Mouse (Mus musculus): ENCODE results near the gene Tmem233.

Tmem233 gene

DNA sequence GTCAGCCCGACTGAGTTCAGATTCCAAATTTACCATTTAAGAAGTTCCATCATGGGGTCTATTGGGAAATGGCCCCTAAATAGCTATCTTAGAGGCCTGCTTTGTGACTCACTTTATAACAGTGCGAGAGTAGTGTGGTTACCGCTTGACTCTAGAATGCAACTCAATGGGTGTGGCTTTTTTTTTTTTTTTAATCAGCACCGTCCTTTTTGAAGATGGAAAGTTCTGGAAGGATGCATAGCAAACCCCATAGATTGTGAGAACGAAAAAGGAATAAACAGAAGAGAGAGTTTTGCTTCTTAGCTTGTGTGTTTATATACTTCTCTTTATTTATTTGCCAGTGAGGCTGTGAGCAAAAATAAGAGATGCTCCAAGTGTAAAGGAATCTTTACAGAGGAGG lies 56.9 kb downstream of the Tmem233 start:
- DNase-seq = no peak

DNA sequence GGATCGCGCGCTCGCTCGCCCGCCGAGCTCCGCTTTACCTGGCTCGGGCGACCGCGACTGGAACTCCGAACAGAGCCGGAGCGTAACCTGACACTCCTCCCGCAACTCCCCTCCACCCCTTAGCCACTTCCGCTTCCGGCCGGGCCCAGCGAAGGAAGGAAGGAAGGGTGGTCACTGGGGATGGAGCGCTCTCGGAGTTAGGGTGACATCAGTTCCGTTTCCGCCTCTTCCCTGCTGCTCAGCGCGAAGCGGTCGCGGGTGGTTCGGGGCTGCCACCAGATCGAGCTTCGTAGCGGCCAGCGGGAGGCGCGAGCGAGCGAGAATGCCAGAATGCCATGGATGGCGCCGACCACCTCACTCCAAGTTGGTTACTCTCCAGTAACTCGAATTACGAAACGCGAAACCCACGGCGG lies 58.7 kb downstream of the Tmem233 start, which contains the start of gene Prkab1:
Prkab1 (minus strand) TSS at position 182 of the 413 bp plus-strand sequence.
- DNase-seq = peak; percentile 90

DNA sequence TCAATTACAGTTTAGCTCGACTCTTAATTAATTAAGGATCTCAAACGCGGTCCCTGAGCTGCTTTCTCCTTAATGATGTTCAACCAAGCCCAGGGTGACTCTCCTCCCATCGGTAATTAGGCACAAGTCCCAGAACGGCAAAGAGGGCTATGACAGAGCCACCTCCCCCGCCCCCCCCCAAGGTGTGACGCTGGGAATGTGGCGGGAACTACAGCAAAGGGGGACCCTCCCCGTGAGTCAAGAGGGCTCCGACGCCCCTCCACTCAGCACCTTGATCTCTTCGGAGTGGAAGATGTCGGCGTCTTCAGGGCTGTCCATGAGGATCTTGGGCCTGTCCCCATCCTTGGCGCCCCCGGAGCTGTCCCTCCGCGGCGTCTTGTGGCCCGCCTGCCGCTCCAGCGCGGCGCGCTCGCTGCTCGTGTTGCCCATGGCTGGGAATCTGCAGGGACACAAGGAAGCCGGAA lies 59.2 kb downstream of the Tmem233 start:
- DNase-seq = peak; percentile 48

DNA sequence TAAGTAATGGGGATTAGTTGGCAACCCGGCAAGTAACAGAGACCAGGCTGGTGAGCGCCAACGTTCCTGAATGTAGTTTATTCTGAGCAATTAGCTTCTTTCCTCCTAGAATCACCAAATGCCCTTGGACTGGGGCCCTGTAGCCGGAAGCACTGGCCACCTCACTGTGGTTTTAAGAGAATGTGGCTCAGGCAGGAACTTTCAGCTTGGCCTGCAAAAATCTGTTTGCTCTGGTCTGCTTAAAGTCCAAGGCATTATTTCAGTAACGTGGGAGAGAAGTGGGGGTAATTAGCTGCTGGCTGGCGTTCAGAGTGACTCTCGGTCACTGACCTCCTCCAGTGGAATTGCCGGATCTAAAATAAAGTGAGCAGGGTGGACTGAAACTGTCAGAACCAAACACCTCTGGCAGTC lies 59.8 kb downstream of the Tmem233 start:
- peak; percentile 65 for DNase-seq

DNA sequence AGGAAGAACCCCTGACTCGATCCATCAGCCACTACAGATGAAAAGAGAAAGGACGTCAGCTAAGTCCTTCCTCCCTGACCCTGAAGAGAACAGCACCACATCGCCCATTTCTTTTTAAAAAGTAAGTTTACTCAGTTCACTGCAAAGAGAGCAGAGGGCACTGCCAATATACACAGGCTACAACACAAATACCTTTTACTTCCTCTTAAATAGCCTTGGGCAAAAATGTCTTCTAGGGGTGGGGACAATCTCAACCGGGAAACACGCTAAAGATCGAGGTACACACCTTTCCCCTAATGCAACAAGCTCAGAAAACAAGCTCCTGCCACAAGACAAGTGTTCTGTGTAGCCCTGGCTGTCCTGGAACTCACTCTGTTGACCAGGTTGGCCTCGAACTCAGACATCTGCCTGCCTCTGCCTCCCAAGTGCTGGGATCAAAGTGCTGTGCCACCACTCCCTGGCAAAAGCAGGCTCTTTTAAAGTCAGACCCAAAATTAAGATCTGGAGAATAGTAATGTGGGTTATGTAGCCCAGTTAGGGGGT lies 60.3 kb downstream of the Tmem233 start:
- no peak for DNase-seq

DNA sequence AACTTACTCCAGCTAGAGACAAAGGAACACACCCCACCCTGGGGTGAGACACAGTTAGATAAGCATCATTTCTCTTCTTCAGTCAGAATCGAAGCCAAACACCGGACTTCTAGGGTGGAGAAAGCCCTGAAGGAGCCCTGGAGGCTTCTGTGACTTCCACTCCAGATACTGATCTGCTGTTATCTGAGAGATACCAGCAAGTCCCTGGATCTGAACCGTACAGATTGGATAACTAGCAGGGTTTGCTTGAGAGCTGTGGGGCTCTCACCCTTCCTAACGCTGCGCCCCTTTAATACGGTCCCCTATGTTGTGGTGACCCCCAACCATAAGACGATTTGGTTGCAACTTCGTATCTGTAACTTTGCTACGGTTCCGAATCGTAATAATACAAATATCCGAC lies 60.9 kb downstream of the Tmem233 start:
- no peak for DNase-seq

DNA sequence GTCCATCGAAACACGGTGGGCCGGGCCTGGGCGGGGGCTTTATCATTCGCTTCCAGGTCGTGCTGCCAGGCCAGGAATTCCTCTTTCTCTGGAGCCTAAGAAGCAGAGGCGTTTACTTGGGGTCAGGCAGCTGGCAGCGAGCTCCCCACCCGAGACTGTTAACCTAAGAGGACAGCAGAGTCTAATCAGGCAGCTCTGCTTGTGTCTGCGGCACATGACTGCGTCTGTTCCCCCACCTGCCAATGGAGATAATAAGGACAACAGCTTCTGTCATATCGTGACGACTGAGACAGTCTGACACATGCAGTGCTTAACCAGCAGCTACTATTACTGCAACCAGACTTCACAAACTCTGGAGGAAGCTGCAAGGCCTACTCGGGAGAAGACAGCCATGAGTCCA lies 61.5 kb downstream of the Tmem233 start:
- DNase-seq = no peak

DNA sequence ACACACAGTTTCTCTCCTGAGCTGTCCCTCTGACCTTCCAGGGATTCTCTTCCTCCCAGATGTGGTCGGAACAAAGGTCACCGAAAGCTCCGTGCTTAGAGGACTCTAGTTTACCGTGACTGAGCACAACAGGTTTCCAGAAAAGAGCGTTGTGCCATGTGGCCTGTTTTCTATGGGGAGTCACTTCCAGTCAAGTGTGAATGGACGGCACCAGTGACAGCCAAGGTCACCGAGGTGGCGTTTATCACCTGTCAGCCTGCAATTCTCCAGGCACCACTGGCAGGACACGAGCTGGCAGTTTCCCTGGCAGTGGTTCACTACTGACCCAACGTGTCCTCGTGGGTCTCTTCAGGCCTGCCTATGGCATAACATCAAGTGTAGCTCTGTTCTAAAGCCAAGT lies 63.7 kb downstream of the Tmem233 start:
- DNase-seq = peak; percentile 62

DNA sequence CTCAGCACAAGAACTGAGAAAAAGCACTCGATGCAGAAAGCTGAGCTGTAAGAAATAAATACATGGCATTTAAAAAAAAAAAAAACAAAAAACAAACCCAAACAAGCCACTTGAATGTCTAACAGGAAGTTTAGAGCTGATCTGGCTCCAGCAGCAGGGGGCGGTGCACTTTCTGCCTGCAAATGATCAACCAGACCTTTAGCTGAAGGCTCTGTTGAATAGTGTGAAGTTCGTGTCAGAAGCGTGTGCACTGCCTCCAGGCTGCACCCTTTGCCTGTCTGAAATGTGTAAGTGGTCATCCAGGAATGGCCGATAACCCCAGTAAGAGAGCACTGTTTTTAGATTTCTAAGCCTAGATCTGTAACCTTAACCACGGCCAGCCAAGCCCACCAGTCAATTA lies 64.3 kb downstream of the Tmem233 start:
- peak; percentile 79 for DNase-seq

DNA sequence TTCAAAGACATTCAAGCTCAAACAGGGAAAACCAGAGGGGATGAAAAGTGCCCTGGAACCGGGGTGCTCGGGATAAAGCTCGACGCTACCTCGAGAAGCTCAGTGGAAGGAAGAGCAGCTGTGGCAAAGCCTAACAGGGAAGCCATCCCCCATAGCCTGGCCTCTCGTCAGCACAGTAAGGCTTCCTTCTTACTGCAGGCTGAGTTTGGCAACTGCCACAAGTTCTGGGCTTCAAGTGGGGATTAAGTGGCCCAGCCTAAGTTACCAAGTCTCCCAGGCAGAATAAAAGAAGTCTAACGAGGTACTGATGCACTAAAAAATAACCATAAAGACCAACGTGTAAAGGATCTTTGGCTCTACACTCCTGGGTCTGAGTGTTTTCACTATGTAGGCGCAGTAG lies 64.8 kb downstream of the Tmem233 start:
- DNase-seq = no peak

DNA sequence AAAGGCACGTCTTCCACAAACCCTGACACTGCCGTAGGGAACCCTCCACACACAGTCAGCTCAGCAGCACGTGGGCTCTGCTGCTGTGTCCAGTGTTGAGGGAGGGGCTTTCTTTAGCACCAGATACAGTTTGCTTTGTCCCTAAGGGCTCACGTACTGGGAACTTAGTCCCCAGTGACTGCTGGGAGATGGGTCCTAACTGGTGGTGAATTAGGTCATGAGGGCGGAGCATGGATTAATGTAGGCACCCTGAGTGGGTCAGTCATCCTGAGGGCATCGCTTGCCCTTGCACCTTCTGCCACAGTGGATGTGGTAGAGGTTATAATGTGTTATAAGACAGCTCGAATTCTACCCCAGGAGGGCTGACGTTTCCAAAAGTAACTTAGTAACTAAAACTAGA lies 65.7 kb downstream of the Tmem233 start:
- DNase-seq = no peak

DNA sequence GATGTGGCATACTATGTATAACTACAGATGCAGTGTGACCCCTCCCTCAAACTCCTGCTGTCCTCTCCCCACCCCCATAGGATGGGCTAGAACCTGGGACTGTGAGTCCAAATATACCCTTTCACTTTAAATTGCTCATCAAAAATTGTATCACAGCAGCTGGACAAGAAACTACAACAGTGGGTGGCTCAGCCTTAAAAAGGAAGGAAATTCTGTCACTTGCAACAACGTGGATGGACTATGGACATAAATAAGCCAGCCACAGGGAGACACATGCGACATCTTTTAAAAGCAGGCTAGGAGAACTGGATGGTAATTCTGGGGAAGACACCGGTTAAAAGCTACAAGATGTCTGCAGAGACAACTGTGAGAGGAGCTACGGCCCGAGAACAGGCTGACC lies 66.5 kb downstream of the Tmem233 start:
- DNase-seq = no peak

DNA sequence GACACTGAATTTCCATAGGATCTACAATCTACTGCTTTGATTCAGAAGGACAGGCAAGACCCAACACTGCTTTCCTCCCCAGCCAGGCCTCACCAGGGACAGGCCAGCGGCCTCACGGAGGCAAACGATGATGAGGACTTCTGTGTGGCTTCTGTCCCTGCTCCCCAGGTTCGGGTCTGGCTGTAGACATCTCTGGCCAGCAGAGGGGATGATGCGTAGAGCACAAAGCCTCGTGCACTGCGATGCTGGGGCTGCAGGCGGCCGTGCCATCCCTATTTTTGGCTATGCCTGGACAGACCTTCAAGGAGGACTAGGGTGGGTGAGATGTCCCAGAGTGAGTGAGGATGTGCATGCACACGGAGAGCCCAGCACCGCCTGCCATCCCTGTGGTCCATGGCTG lies 68.8 kb downstream of the Tmem233 start:
- no peak for DNase-seq

DNA sequence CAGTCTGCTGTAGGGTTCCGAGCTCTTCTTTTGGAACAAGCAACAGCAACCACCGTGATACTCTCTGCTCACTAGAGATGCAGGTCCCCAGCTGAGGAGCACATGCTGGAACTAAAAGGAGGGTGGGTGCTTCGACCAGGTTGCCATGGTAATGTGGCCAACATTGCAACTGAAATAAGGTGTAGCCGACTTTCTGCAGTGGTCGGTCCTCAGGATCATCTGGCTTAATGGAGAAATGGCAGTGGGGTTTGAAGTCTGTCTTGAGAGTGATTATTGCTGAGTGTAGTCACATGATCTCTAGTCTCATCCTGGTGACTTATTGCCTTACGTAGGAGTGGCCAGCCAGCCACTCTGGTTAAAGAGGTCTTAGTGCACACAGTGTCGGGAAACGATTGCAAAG lies 69.2 kb downstream of the Tmem233 start:
- no peak for DNase-seq

DNA sequence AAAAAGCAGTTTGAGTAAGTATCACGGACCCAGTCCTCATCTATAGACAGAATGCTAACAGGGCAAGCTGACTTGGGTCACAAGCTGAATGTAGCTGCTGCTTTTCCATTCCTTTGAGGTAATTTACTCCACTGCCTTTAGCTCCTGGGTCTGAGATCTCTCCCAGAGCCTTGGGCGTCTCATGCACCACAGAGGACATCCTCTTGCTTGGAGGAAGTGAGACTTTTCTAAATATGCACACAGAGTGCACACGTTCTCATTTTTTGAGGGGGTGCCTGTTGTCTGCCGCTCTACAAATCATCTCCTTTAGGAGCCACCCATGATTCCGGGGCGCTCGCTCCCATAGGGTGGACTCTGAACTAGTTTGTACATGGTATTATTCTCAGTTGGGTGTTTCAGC lies 70.5 kb downstream of the Tmem233 start:
- no peak for DNase-seq

DNA sequence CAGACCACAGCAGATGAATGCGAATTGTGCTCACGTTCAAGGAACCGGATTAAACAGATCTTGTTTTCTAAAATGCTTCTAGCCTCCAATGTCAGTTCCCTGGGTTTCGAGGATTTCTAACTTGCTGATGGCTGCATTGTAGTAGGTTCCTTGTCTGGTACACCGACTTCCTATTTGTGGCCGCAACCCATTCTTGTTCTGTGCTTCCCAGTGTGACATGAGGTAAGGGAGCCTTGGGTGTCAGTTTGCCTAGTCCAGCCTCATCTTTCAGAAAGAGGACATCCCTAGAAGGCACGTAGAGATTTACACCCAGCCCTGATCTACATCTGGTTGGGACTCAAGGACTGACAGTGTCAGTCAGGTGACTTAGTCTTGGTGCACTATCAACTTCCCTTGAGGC lies 71.3 kb downstream of the Tmem233 start:
- no peak for DNase-seq

DNA sequence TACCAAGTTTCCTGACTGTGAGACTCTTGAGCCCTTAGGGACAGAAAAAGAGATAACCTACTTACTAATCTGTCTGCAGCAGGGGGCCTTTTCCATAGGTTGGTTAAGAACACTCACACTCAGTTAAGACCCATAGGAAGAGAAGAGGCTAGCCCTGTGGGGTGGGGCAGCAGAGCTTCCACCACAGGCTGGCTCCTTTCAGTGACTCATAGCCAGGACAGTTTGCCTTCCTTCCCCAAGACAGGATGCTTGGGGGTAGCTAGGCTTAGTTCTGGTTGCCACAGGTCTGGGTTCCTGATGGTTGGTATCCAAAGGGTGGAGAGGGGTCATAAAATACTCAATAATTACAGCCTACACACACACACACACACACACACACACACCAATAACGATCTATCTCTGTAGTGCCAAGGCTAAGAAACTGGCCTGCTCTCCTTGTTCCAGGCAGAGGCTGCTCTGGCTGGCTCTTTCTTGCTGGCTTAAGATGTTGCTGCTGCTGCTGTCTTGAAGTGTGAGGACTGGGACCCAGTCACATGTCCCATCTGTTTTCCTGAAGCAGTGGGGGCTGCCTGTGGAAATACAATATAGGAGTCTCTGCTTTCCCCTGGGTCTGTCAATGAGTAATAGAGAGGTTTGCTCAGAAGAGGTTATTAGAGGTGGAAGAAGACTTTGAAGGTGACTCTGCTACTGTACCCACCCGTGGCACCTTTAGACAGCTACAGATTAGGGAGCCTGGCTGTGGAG lies 73.0 kb downstream of the Tmem233 start:
- DNase-seq = no peak

DNA sequence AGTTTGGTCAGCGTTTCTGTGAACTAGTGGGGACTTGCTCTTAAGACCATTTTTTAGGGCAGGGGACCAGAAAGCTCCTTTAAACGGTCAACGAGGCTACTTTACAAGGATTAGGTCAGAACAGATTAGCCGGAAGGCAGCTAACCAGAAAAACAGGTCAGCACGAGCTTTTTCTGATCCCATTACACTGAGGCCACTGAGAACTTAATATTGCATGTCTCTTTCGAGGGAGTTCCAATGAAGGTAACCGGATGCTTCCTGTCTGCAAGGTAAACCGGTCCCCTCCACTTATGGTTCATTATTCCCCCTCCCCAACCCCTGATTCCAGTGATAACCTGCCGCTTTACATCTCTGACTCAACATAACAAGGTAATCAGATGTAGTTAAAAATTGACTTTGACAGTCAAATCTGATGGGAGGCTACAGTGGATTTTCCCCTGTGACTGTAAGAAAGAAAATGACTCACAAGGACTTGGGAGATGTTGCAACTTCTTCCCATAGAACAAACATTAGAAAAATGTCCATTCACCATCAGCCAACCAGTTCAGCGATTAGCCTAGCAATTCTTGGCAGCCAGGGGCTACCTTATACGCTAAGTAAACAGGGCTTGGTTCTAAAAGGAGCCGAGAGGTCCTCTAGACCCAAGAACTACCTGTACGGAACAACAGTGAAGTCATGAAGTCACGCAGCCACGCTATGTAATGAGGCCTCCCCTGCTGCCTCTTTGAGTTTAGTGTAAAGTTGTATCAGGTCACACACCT lies 73.8 kb downstream of the Tmem233 start:
- DNase-seq = peak; percentile 24

DNA sequence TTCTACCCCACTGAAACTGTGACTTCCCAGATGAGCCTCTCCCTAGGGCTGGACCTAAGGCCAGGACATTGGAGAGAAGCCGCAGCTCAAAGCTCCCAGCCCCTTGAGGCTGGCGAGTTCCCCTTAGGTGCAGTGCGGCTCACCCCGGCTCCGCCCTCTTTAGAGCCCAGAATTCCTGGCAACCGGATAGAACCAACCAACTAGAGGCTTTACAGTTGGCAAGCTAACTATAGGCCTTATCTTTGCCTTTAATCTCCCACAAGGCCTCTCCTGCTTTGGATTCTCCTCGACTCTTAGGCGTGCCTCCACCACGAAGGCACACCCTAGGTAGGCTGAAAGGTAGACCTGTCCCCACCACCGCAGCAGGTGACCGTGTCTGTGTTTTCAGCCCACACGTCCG lies 75.3 kb downstream of the Tmem233 start:
- peak; percentile 43 for DNase-seq

DNA sequence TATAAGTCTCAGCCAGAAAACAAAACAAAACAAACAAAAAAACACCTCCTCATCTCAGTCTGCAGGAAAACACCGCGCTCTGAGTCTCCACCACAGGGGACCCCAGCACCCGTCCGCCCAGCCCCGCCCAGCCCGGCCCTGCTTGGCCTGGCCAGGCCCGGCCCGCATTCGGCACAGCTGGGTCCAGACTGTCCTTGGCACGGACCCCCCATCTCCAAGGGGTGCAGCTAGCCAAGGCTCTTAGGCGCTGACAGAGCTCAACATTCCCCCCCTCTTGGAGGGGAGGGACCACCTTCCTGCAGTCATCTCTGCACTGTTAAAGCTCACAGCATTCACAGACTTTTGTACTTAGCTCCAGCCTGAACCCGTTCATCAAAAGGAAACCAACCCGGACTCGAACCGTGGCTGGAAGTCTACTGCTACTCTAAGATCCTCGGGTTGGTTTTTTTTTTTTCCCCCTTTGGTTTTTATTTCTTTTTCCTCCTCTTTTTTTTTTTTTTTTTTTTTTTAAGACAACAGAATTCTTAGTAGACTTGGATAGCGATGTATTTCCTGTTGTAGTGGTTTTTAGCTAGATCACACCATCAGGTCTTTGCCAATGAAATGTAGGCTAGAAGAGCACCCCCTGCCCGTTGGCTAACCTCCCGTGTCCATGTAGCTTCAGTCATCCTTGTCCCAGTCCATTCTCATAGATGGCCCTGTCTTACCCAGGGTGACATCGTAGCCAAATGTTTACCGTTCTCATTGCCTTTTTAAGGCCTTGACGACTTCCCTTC lies 76.5 kb downstream of the Tmem233 start:
- peak; percentile 37 for DNase-seq

DNA sequence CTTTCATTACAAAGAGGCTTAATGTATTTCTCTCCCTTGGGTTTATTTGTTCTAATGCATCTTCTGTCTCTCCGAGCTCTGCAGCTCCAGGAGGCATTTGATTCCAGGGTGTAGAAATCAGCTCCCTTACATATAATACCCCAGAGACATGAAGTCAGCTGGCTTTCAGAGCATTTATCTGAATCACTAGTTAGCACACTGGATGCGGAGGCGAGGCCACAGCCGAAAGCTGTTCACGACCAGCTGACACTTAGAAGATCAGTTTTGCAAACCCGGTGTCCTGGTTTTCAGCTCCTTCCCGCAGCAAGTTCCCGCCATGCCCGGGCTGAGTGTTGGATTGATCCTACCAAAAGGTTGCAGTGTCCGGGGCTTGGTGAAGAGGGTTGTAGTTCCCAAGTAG lies 78.8 kb downstream of the Tmem233 start:
- DNase-seq = no peak

DNA sequence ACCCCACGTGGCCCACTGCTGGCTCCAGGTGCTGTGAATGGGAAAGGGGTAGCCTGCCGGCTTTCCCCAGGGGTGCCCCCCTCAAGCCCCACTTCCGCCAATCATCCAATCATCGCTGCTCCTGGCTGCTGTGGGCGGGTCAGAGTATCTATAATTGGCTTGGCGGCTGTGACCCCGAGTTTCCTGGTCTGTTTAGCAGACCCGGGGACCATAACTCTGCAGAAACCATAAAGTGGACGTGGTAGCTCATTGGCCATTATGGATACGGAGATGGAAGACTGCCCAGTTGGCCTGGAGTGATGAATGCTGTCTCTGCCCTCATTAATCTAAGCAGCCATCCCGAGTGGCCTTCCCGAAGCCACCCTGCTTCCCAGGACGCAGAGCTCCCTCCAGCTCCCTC lies 79.2 kb downstream of the Tmem233 start:
- DNase-seq = no peak

DNA sequence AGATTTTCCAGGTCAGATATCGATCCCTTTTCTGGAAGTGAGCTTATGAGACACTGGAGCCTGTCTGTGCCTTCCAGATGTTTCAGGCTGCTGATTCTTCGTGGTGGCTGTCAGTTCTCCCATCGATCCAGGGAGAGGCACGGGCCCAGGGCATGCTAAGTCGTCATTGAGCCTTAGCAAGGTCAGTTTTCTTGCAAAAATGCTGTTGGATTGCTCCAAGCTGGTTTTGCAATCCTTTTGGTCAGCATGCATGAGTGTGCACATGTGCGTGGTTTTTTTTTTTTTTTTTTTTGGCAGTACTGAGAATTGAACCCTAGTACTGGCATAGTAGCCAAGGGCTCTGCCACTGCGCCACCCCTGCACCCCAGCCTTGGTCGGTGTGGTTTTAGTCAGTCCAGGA lies 79.9 kb downstream of the Tmem233 start:
- DNase-seq = no peak
